Mouse (Mus musculus): ENCODE data around the gene Ahdc1. TPM values are rescaled to one million over a fixed set of nuclear protein-coding genes. Genes with fewer than 3 reads are reported as not detected.
A peak's percentile ranks its signal among the peaks of the same experiment; 100 is the strongest.

Gene Ahdc1
- total and polyA plus RNA-seq, 3 experiments: 2.5 to 8.8 TPM; not detected in 1

- TF ChIP-seq JUND (IDR thresholded peaks at IDR 0.05; ENCODE audit: low read depth, low read length) (no peak), RCOR1 (IDR thresholded peaks at IDR 0.05; ENCODE audit: low read depth, low read length) (no peak), USF1 (IDR thresholded peaks at IDR 0.05; ENCODE audit: low read depth, low read length) (no peak), POLR2AphosphoS2 (IDR thresholded peaks at IDR 0.05; ENCODE audit: low read length) (no peak), ZMIZ1 (IDR thresholded peaks at IDR 0.05; ENCODE audit: low read depth, low read length) (no peak), MAFK (IDR thresholded peaks at IDR 0.05; ENCODE audit: borderline replicate concordance, low read depth, low read length) (no peak), TBP (IDR thresholded peaks at IDR 0.05; ENCODE audit: low read depth, low read length) (no peak), CHD2 (IDR thresholded peaks at IDR 0.05; ENCODE audit: low read length) (no peak), ETS1 (IDR thresholded peaks at IDR 0.05; ENCODE audit: low read depth, low read length) (no peak), CHD1 (IDR thresholded peaks at IDR 0.05; ENCODE audit: low read depth, low read length) (no peak), GATA1 (IDR thresholded peaks at IDR 0.05; ENCODE audit: low read depth, low read length) (no peak), ELF1 (IDR thresholded peaks at IDR 0.05; ENCODE audit: low read depth, low read length) (no peak)
- no peaks in the 10 kb centered on the region for H3K9me3 ChIP-seq (replicated peaks; ENCODE audit: insufficient read depth, low read length)
Observed at GRCm38 (mm10) chr4:133101751-133102150, 90.7 kb downstream of the Ahdc1 start.

GRCm38 (mm10) chr4:133103525-133104193 lies 92.6 kb downstream of the Ahdc1 start:
- Histone ChIP-seq H3K9me3 (replicated peaks; ENCODE audit: insufficient read depth, low read length) (no peaks in the 10 kb centered on the region), H3K4me1 (ENCODE audit: control insufficient read depth in 1 of 2, insufficient read depth in 2 of 2, low read length in 2 of 2) (peaks cover 5 to 13% of the 10 kb centered on the region in 2 experiments), H3K4me3 (ENCODE audit: control insufficient read depth in 1 of 2, insufficient read depth in 1 of 2, low read depth in 2 of 2, low read length in 2 of 2) (peak overlapping the region; percentile 34 to 38; a peak in 3 of 4 replicates), H3K27ac (ENCODE audit: control insufficient read depth, low read depth, low read length) (0 out of 2 replicates have a peak overlapping the region, but pooled peaks have one; percentile 0), H3K9ac (ENCODE audit: control insufficient read depth, low read depth, low read length, poor library complexity, severe bottlenecking) (peak overlapping the region; percentile 51), H3K79me2 (ENCODE audit: control insufficient read depth, insufficient read depth, low read length, poor library complexity) (no peaks in the 10 kb centered on the region), H3K27me3 (ENCODE audit: control insufficient read depth in 1 of 2, insufficient read depth in 2 of 2, low read length in 2 of 2) (no peaks in the 10 kb centered on the region), H3K36me3 (ENCODE audit: control insufficient read depth in 1 of 2, insufficient read depth in 2 of 2, low read length in 2 of 2) (peaks cover 0 to 2% of the 10 kb centered on the region in 2 experiments; a peak in 1 of 4 replicates)
- TF ChIP-seq E2F4 (IDR thresholded peaks at IDR 0.05; ENCODE audit: borderline replicate concordance, low read depth, low read length) (no peak), ETS1 (IDR thresholded peaks at IDR 0.05; ENCODE audit: low read depth, low read length) (0 out of 2 replicates have a peak, but pooled peaks have one; percentile 25), RCOR1 (IDR thresholded peaks at IDR 0.05; ENCODE audit: low read depth, low read length) (peak; percentile 61; the same call in 1 of the 2 replicates), TAL1 (IDR thresholded peaks at IDR 0.05; ENCODE audit: low read length) (no peak), SIN3A (IDR thresholded peaks at IDR 0.05; ENCODE audit: low read length) (peak; percentile 24; the same call in 1 of the 2 replicates), MEF2A (IDR thresholded peaks at IDR 0.05; ENCODE audit: extremely low read depth, insufficient replicate concordance, low read depth, low read length, poor library complexity, severe bottlenecking) (no peak), USF2 (IDR thresholded peaks at IDR 0.05; ENCODE audit: borderline replicate concordance in 1 of 2, insufficient read depth in 1 of 2, low read depth in 1 of 2, low read length in 2 of 2) (no peak), ELF1 (IDR thresholded peaks at IDR 0.05; ENCODE audit: low read depth, low read length) (peak; percentile 13; the same call in 1 of the 2 replicates), TCF12 (IDR thresholded peaks at IDR 0.05; ENCODE audit: low read depth, low read length) (peak; percentile 68; the same call in 1 of the 2 replicates), BHLHE40 (IDR thresholded peaks at IDR 0.05; ENCODE audit: borderline replicate concordance, low read depth, low read length) (no peak), MAX (IDR thresholded peaks at IDR 0.05; ENCODE audit: low read length) (0 out of 2 replicates have a peak, but pooled peaks have one; percentile 11), GATA1 (IDR thresholded peaks at IDR 0.05; ENCODE audit: low read depth, low read length) (peak; percentile 40; the same call in 1 of the 2 replicates), HCFC1 (IDR thresholded peaks at IDR 0.05; ENCODE audit: low read depth, low read length) (no peak), EP300 (IDR thresholded peaks at IDR 0.05; ENCODE audit: low read depth in 1 of 2, low read length in 2 of 2) (peak; percentile 32 to 65; a peak in 3 of 4 replicates)
- peak; percentile 59 for DNase-seq (ENCODE audit: low read depth, low spot score)

More at GRCm38 (mm10) chr4:133101751-133102150, 90.7 kb downstream of the Ahdc1 start:
- Histone ChIP-seq H3K79me2 (ENCODE audit: control insufficient read depth, insufficient read depth, low read length, poor library complexity) (no peaks in the 10 kb centered on the region), H3K9ac (ENCODE audit: control insufficient read depth, low read depth, low read length, poor library complexity, severe bottlenecking) (no peak overlapping the region), H3K4me1 (ENCODE audit: control insufficient read depth in 1 of 2, insufficient read depth in 2 of 2, low read length in 2 of 2) (peaks cover 5 to 7% of the 10 kb centered on the region in 2 experiments; a peak in 3 of 4 replicates), H3K27ac (ENCODE audit: control insufficient read depth, low read depth, low read length) (no peak overlapping the region), H3K27me3 (ENCODE audit: control insufficient read depth in 1 of 2, insufficient read depth in 2 of 2, low read length in 2 of 2) (no peaks in the 10 kb centered on the region), H3K36me3 (ENCODE audit: control insufficient read depth in 1 of 2, insufficient read depth in 2 of 2, low read length in 2 of 2) (peaks cover 0 to 2% of the 10 kb centered on the region in 2 experiments; a peak in 1 of 4 replicates), H3K4me3 (ENCODE audit: control insufficient read depth in 1 of 2, insufficient read depth in 1 of 2, low read depth in 2 of 2, low read length in 2 of 2) (no peak overlapping the region)
- no peak for DNase-seq (ENCODE audit: low read depth, low spot score)

Measured in MEL (cell line).